Mouse (Mus musculus): ENCODE data around the gene Lag3.

GRCm38 (mm10) chr6:124930754-124931524, 19.4 kb upstream of the Lag3 start, which contains the start of gene Mlf2:
- TF ChIP-seq CTCF (conservative IDR thresholded peaks at IDR 0.05 in 1 of 2, IDR thresholded peaks at IDR 0.05 in 1 of 2; ENCODE audit: low read depth in 2 of 2, low read length in 2 of 2) (peak; percentile 71 to 95), POLR2A (IDR thresholded peaks at IDR 0.05; ENCODE audit: low read depth, low read length) (peak; percentile 85), ZKSCAN1 (IDR thresholded peaks at IDR 0.05; ENCODE audit: borderline replicate concordance, low read depth, low read length) (no peak), BHLHE40 (IDR thresholded peaks at IDR 0.05; ENCODE audit: low read depth, low read length) (no peak), MEF2A (IDR thresholded peaks at IDR 0.05; ENCODE audit: borderline replicate concordance, low read depth, low read length) (peak; percentile 41), TBP (conservative IDR thresholded peaks at IDR 0.05; ENCODE audit: low read depth, low read length) (no peak), EP300 (IDR thresholded peaks at IDR 0.05; ENCODE audit: low read length) (no peak), ZNF384 (IDR thresholded peaks at IDR 0.05; ENCODE audit: low read depth, low read length) (no peak), CHD2 (IDR thresholded peaks at IDR 0.05; ENCODE audit: low read length) (peak; percentile 55; the same call in 1 of the 2 replicates), RCOR1 (conservative IDR thresholded peaks at IDR 0.05; ENCODE audit: low read depth, low read length) (no peak), UBTF (IDR thresholded peaks at IDR 0.05; ENCODE audit: low read depth, low read length) (peak; percentile 87; the same call in 1 of the 2 replicates), USF1 (IDR thresholded peaks at IDR 0.05; ENCODE audit: low read depth, low read length) (no peak), RAD21 (IDR thresholded peaks at IDR 0.05; ENCODE audit: low read depth, low read length) (peak; percentile 86)
